Mouse (Mus musculus) limb, embryonic 15.5 days (tissue): ENCODE measurements around the gene S100a8. TPM values are rescaled to one million over a fixed set of nuclear protein-coding genes. Genes with fewer than 3 reads are reported as not detected.

Experiments used
- ATAC-seq: fragments of 200-750 bp; cut with Nextera tagmentation; 2 replicates; pipeline ENCODE4 v1.8.0; 2017; ENCODE audit warnings: low read depth, moderate TSS enrichment; ENCODE audit not compliant: insufficient number of reproducible peaks, low FRiP score, low TSS enrichment
- H3K27ac ChIP-seq: fragments of 300-500 bp; sonication (generic); 2 replicates; pipeline ENCODE4 v1.5.1; 2015; ENCODE audit warnings: moderate library complexity, mild to moderate bottlenecking, inconsistent platforms
- H3K27me3 ChIP-seq: fragments of 300-500 bp; sonication (generic); 2 replicates; pipeline ENCODE4 v1.6.1; 2015; ENCODE audit warnings: inconsistent platforms
- H3K36me3 ChIP-seq: fragments of 300-500 bp; sonication (generic); 2 replicates; pipeline ENCODE4 v1.6.1; 2015; ENCODE audit warnings: inconsistent platforms
- H3K4me1 ChIP-seq: fragments of 300-500 bp; sonication (generic); 2 replicates; pipeline ENCODE4 v1.6.1; 2015; ENCODE audit warnings: inconsistent platforms
- H3K4me2 ChIP-seq: fragments of 300-500 bp; sonication (generic); 2 replicates; pipeline ENCODE4 v1.6.1; 2015; ENCODE audit warnings: mild to moderate bottlenecking, inconsistent platforms
- H3K4me3 ChIP-seq: fragments of 300-500 bp; sonication (generic); 2 replicates; pipeline ENCODE4 v1.5.1; 2015; ENCODE audit warnings: mild to moderate bottlenecking, inconsistent platforms
- H3K9ac ChIP-seq: fragments of 300-500 bp; sonication (generic); 2 replicates; pipeline ENCODE4 v1.6.1; 2015; ENCODE audit warnings: inconsistent platforms
- H3K9me3 ChIP-seq: fragments of 300-500 bp; sonication (generic); 2 replicates; pipeline ENCODE4 v1.6.1; 2016; ENCODE audit warnings: inconsistent platforms
- WGBS: fragments of 180-500 bp; shearing (Covaris S2); methylation state at CpG from one replicate; pipeline ENCODE4 v1.1.7; 2015; 5-methylcytosine and 5-hydroxymethylcytosine counted together
- polyA plus RNA-seq: library from polyadenylated mRNA; unstranded; fragments of >200 nt; fragmentation: Nextera tagmentation; extraction: Ambion mirVana; gene quantifications from 2 replicates; pipeline ENCODE4 v1.2.1, GENCODE M21; 2015

S100a8 gene
- polyA plus RNA-seq, 1 experiment from 2014 or later = 30.5 TPM

DNA sequence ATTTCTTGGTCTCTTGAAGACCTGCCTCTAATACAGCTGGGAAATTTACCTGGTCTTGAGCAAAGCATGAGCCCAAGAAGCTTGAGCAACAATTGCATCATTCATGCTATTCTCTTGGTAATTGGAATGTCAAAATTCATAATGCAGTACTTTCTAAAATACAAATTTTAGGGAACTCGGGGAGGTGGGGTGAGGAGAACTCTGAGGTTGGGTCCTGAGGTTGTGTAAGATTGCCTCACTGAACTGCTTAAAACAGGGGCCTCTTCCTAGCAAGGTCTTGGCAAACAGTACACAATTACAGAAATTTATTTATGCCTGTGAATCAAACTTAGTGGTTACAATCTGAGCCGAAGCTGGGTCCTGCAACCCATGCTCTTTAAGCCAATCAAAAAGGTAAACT, 18.1 kb downstream of the S100a8 start:
- no peaks in the 10 kb centered on the region for H3K27me3 ChIP-seq
- 79% methylated on average over 2 of the region's 2 CpGs for WGBS
- H3K4me2 ChIP-seq = no peak overlapping the region
- H3K4me1 ChIP-seq = no peaks in the 10 kb centered on the region
- no peak overlapping the region for H3K9ac ChIP-seq
- ATAC-seq = no peak
- no peaks in the 10 kb centered on the region for H3K36me3 ChIP-seq
- no peaks in the 10 kb centered on the region for H3K9me3 ChIP-seq
- H3K27ac ChIP-seq = no peak overlapping the region
- no peak overlapping the region for H3K4me3 ChIP-seq

DNA sequence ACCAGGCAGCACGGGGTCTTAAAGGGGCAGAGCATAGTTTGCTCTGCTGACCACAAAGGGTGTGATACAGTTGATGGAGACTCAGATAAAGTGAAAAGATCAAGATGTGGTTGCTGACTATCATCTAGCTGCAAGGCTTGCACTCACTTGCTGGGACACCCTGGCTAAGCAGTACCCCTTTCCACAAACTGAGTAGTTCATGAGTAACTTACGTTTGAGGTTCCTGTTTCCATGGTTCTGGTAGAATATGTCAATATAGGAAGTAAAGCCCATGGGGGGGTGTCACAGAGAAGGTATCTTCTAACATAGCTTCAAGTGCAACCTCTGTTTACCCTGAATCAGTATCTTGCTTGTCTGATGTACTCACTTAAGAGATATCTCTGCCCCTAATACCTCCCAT, 24.7 kb downstream of the S100a8 start:
- 82% methylated on average over 2 of the region's 2 CpGs for WGBS

DNA sequence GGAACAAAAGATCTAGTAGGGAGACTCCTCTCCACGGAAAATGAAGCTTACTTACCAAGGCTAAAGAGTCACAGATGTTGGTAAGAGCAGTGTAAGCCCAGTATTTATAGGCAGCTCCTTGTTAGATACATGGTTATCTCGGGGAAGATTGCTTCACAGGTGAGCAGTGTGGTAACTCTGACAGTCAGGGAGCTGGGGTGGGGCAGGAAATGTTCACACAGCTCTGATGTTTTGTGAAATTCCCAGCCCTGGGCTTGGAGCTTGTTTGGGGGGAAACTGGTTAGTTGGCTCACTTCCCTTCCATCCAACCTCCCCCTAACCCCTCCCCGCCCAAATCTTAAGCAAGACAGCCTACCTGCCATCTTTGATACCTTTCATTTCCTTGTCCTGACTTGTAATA, 26.8 kb downstream of the S100a8 start, which contains the start of gene S100a9:
Gene S100a9, minus strand, starts transcription at position 109 of the 400 bp plus-strand sequence.
- Histone ChIP-seq H3K27me3 (no peaks in the 10 kb centered on the region), H3K27ac (no peak within 1 kb of the TSS), H3K4me3 (no peak within 1 kb of the TSS), H3K4me2 (no peak within 1 kb of the TSS), H3K9ac (no peak within 1 kb of the TSS), H3K4me1 (no peaks in the 10 kb centered on the region), H3K9me3 (no peaks in the 10 kb centered on the region), H3K36me3 (no peaks in the 10 kb centered on the region)
- no peak for ATAC-seq
- 45% methylated on average over 3 of the region's 3 CpGs for WGBS

More for the DNA sequence above, 24.7 kb downstream of the S100a8 start:
- Histone ChIP-seq H3K36me3 (no peaks in the 10 kb centered on the region), H3K27me3 (no peaks in the 10 kb centered on the region), H3K27ac (no peak overlapping the region), H3K4me1 (no peaks in the 10 kb centered on the region), H3K4me2 (no peak overlapping the region), H3K9me3 (no peaks in the 10 kb centered on the region), H3K4me3 (no peak overlapping the region), H3K9ac (no peak overlapping the region)
- ATAC-seq = no peak

DNA sequence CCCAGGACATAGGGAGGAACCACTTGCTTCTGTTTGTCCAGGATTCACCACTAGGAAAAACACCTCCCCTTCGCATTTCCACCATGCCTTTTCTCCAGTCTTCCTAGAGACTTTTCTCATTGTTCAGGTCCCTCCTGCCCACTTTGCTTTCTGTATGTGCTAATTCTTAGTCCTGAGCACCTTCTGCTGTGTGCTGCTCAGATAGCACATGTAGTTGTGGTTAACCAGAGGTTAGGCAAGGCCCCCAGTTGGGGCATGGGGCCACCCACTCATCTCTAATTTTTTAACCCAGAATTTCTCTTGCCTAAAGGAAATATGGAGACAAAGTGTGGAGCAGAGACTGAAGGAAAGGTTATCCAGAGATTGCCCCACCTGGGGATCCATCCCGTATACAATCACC, 33.5 kb downstream of the S100a8 start:
- H3K4me2 ChIP-seq = no peak overlapping the region
- H3K4me1 ChIP-seq = no peaks in the 10 kb centered on the region
- no peak overlapping the region for H3K27ac ChIP-seq
- 81% methylated on average over 2 of the region's 2 CpGs for WGBS
- H3K36me3 ChIP-seq = no peaks in the 10 kb centered on the region
- H3K4me3 ChIP-seq = no peak overlapping the region
- no peaks in the 10 kb centered on the region for H3K27me3 ChIP-seq
- no peaks in the 10 kb centered on the region for H3K9me3 ChIP-seq
- no peak for ATAC-seq
- no peak overlapping the region for H3K9ac ChIP-seq

DNA sequence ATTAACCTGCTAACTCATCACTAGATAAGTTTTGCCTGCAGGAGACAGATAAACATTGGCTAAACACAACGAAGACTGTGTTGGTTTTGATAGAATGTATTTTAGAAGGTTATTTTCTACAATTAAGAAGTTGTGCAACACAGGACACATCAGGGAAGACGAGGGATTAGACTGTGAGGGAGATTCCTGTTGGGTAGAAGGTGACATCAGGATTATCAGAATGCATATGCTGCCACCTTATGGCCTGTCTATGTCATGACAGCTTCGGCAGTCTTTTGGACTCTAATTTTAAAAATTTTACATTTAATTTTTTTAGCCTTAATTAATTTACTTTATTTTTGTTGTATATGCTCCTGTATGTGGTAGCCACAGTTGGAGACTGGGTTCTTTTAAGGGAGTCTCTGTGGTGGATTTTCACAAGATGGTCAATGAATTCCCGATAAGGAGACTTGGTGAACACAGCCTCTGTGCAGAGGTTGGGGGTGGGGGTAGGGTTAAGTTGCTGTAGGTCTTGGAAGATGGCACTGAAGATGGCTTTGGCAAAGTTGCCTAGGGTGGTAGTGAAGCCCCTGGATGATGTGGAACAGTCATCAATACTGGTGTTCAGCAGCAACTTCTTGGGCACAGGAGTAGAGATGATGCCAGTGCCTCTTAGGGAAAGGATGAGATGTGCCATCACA, 39.9 kb downstream of the S100a8 start:
- no peak overlapping the region for H3K9ac ChIP-seq
- H3K27me3 ChIP-seq = peaks cover 5% of the 10 kb centered on the region; the same call in 1 of the 2 replicates
- no peak for ATAC-seq
- H3K9me3 ChIP-seq = no peaks in the 10 kb centered on the region
- WGBS = 18% methylated on average over 4 of the region's 4 CpGs
- H3K4me2 ChIP-seq = no peak overlapping the region
- no peaks in the 10 kb centered on the region for H3K36me3 ChIP-seq
- H3K27ac ChIP-seq = no peak overlapping the region
- H3K4me3 ChIP-seq = no peak overlapping the region
- no peaks in the 10 kb centered on the region for H3K4me1 ChIP-seq

DNA sequence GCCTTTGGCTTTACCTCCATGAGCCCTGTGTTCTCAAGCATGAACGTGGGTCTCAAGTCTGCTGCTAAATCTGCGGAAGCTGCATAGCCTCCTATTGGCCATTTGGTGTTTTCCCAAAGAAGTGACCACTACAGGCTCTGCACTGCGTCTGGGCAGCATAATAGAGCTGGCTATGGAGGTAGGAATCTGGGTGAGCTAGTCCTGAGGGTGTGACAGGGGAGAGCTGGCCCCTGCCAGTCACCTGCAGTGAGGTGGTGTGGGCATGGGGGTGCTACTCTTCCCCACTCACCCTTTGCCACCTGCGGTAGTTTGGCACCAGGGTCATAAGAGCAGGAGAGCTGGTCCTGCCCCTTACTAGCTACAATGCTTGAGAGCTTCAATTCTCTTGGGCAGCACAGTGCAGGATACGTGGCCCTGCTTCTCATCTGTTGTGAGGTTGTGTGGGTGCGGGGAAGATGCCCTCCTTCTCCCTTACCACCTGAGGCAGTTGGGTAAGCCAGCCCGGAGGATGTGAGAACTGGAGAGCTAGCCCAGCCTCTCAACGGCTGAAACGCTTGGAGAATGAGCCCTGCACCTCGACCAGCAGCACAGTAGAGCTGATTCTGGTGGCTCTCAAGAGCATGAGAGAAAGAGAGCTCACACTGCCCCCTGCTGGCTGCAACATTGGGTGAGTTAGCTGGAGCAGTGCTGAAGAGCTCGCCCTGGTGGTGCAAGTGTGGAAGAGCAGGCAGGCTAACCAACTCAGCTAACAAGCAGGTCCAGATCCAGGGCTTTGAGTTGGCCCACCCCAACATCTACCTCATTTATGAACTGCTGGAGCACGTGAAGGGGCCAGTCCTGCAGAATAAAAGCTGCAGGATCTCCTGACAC, 41.0 kb downstream of the S100a8 start:
- H3K36me3 ChIP-seq = no peaks in the 10 kb centered on the region
- no peak overlapping the region for H3K27ac ChIP-seq
- H3K4me2 ChIP-seq = no peak overlapping the region
- no peak for ATAC-seq
- no peak overlapping the region for H3K4me3 ChIP-seq
- H3K9ac ChIP-seq = no peak overlapping the region
- no peaks in the 10 kb centered on the region for H3K9me3 ChIP-seq
- WGBS = 47% methylated on average over 12 of the region's 12 CpGs
- H3K4me1 ChIP-seq = no peaks in the 10 kb centered on the region
- peaks cover 5% of the 10 kb centered on the region; the same call in 1 of the 2 replicates for H3K27me3 ChIP-seq

Other genes starting within 250 kb of the S100a8 start
- gene Ints3, start 235.4 kb upstream of the S100a8 start, polyA plus RNA-seq = 25.6 and 28.0 TPM in 2 replicates
- 5.4 and 6.7 TPM in 2 replicates for gene Npr1, start 203.1 kb upstream of the S100a8 start, polyA plus RNA-seq
- gene Ilf2, start 192.9 kb upstream of the S100a8 start, polyA plus RNA-seq = 171 and 176 TPM in 2 replicates
- gene Snapin, start 177.9 kb upstream of the S100a8 start, polyA plus RNA-seq = 89.9 and 95.4 TPM in 2 replicates
- gene Chtop, start 159.5 kb upstream of the S100a8 start, polyA plus RNA-seq = 146 and 147 TPM in 2 replicates
- gene S100a1, start 154.6 kb upstream of the S100a8 start, polyA plus RNA-seq = 38.7 and 40.1 TPM in 2 replicates
- gene S100a13, start 154.5 kb upstream of the S100a8 start, polyA plus RNA-seq = 52.1 and 55.0 TPM in 2 replicates
- 171 TPM in 2 replicates for gene S100a14, start 142.1 kb upstream of the S100a8 start, polyA plus RNA-seq
- 426 and 454 TPM in 2 replicates for gene S100a16, start 131.7 kb upstream of the S100a8 start, polyA plus RNA-seq
- gene S100a3, start 108.4 kb upstream of the S100a8 start, polyA plus RNA-seq = 1.8 and 2.6 TPM in 2 replicates
- gene S100a2, start 78.7 kb upstream of the S100a8 start, polyA plus RNA-seq = not detected in 2 replicates
- gene Gm42674, start 67.1 kb upstream of the S100a8 start, polyA plus RNA-seq = not detected in 2 replicates
- 21.0 and 29.6 TPM in 2 replicates for gene S100a4, start 65.2 kb upstream of the S100a8 start, polyA plus RNA-seq
- gene S100a5, start 60.5 kb upstream of the S100a8 start, polyA plus RNA-seq = not detected in 2 replicates
- 481 and 553 TPM in 2 replicates for gene S100a6, start 56.1 kb upstream of the S100a8 start, polyA plus RNA-seq
- 8.4 and 9.6 TPM in 2 replicates for gene S100a7a, start 15.0 kb upstream of the S100a8 start, polyA plus RNA-seq
- gene S100a9, start 26.7 kb downstream of the S100a8 start, polyA plus RNA-seq = 20.9 and 25.6 TPM in 2 replicates
- gene Pglyrp4, start 57.9 kb downstream of the S100a8 start, polyA plus RNA-seq = 1.2 and 1.3 TPM in 2 replicates
- not detected in 2 replicates for gene Gm5849, start 108.9 kb downstream of the S100a8 start, polyA plus RNA-seq